Mouse (Mus musculus) cortical plate, adult 2 months (tissue): ENCODE measurements around the gene Smoc1.

Experiments used
- CTCF ChIP-seq: fragments of 200-500 bp; IDR thresholded peaks from 2 replicates; pipeline ENCODE4 v1.5.1; 2011; ENCODE audit warnings: mild to moderate bottlenecking, control low read depth, low read length; ENCODE audit not compliant: insufficient read depth; ENCODE audit errors: extremely low read depth
- POLR2A ChIP-seq: fragments of 200-500 bp; IDR thresholded peaks from 2 replicates; pipeline ENCODE4 v1.6.1; 2011; ENCODE audit warnings: mild to moderate bottlenecking, low read length, control low read depth; ENCODE audit not compliant: insufficient read depth; ENCODE audit errors: extremely low read depth

DNA sequence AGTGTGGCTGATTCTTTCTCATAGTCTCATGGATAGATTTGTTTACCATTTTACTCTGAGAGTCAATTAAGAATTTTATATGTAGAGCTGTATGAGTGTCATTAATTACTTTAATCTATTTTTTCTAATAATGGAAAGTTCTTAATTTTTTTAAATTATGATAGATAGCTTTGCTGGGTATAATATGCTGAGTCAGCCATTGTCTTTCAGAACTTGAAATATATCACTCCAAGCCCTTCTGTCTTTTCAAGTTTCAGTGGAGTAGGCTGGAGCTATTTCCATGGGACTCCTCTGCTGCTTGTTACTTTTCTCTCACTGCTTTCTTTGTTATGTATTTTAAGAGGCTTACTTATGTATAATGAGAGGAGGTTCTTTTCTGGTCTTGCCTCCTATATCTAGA is 93.7 kb downstream of the Smoc1 start:
- TF ChIP-seq CTCF, result no peak
- no peak for TF ChIP-seq POLR2A
